Mouse (Mus musculus) hindbrain, embryonic 16.5 days (tissue): ENCODE data around the gene Kcnk7. TPM values are rescaled to one million over a fixed set of nuclear protein-coding genes. Genes with fewer than 3 reads are reported as not detected.

Experiments used
- ATAC-seq: fragments of 200-750 bp; cut with Nextera tagmentation; 2 replicates; pipeline ENCODE4 v1.8.0; 2017; ENCODE audit warnings: moderate TSS enrichment, moderate library complexity
- H3K27ac ChIP-seq: fragments of 300-500 bp; sonication (generic); 2 replicates; pipeline ENCODE4 v1.5.1; 2014; ENCODE audit warnings: low read depth, mild to moderate bottlenecking, control low read depth, low read length, moderate library complexity
- H3K27me3 ChIP-seq: fragments of 300-500 bp; sonication (generic); replicated peaks from 2 replicates; pipeline ENCODE4 v1.6.1; 2014; ENCODE audit warnings: low read length; ENCODE audit not compliant: control insufficient read depth, insufficient read depth
- H3K36me3 ChIP-seq: fragments of 300-500 bp; sonication (generic); 2 replicates; pipeline ENCODE4 v1.6.1; 2014; ENCODE audit warnings: mild to moderate bottlenecking, low read length, moderate library complexity, mixed read lengths; ENCODE audit not compliant: control insufficient read depth, insufficient read depth
- H3K4me1 ChIP-seq: fragments of 300-500 bp; sonication (generic); 2 replicates; pipeline ENCODE4 v1.6.1; 2014; ENCODE audit warnings: low read depth, low read length; ENCODE audit not compliant: control insufficient read depth, insufficient read depth
- H3K4me2 ChIP-seq: fragments of 300-500 bp; sonication (generic); 2 replicates; pipeline ENCODE4 v1.6.1; 2014; ENCODE audit warnings: mild to moderate bottlenecking, low read length, control low read depth, moderate library complexity
- H3K4me3 ChIP-seq: fragments of 300-500 bp; sonication (generic); 2 replicates; pipeline ENCODE4 v1.5.1; 2014; ENCODE audit warnings: mild to moderate bottlenecking, low read length, control low read depth, moderate library complexity
- H3K9ac ChIP-seq: fragments of 300-500 bp; sonication (generic); 2 replicates; pipeline ENCODE4 v1.6.1; 2014; ENCODE audit warnings: low read depth, mild to moderate bottlenecking, control low read depth, low read length, moderate library complexity
- H3K9me3 ChIP-seq: fragments of 300-500 bp; sonication (generic); 2 replicates; pipeline ENCODE4 v1.6.1; 2014; ENCODE audit warnings: mild to moderate bottlenecking, low read length, moderate library complexity; ENCODE audit not compliant: control insufficient read depth
- whole genome bisulfite sequencing: fragments of 180-500 bp; shearing (Covaris S2); extraction: QIAGEN DNeasy Blood & Tissue Kit; methylation state at CpG from one replicate; pipeline ENCODE4 v1.1.7; 2014; 5-methylcytosine and 5-hydroxymethylcytosine counted together
- microRNA-seq: library from miRNA; unstranded; fragments of <30 nt; microRNA quantifications from one replicate; pipeline ENCODE4, GENCODE M21; 2017
- polyA plus RNA-seq: library from polyadenylated mRNA; unstranded; fragments of >200 nt; fragmentation: Nextera tagmentation; extraction: Ambion mirVana; gene quantifications from 2 replicates; pipeline ENCODE4 v1.2.1, GENCODE M21; 2015

The Kcnk7 gene
- polyA plus RNA-seq, 1 experiment from 2014 or later: not detected

GRCm38 (mm10) chr19:5751742-5752141 is 47.6 kb downstream of the Kcnk7 start:
- Histone ChIP-seq H3K9me3 (no peaks in the 10 kb centered on the region), H3K36me3 (no peaks in the 10 kb centered on the region), H3K4me1 (peaks cover 8% of the 10 kb centered on the region; the same call in 1 of the 2 replicates), H3K27me3 (peaks cover 47% of the 10 kb centered on the region), H3K4me3 (no peak overlapping the region), H3K4me2 (no peak overlapping the region), H3K9ac (no peak overlapping the region), H3K27ac (no peak overlapping the region)
- no peak for ATAC-seq
- WGBS: 7% methylated on average over 20 of the region's 20 CpGs

DNA sequence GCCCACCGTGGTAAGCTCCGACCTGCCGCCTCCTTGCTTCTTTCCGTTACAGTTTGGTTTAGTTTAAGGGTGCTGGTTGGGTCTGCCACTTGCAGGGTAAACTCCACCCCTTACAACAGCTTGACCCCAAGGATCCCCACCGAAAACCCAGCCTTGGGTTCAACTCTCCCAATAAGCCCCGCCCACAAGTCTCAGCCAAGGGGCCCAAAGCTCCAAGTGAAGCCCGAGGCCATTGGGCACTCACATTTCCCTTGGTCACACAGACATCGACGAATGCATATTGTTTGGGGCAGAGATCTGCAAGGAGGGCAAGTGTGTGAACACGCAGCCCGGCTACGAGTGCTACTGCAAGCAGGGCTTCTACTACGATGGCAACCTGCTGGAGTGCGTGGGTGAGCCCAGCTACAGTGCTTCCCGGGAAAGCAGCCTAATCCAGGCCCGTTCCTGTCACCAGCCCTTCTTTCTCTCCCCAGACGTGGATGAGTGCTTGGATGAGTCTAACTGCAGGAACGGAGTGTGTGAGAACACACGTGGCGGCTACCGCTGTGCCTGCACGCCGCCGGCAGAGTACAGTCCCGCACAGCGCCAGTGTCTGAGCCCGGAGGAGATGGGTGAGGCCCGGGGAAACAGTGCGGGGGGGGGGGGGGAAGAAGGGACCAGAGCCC is 52.3 kb downstream of the Kcnk7 start:
- H3K4me3 ChIP-seq: peak overlapping the region; percentile 5

More for the DNA sequence above, 52.3 kb downstream of the Kcnk7 start:
- WGBS: 15% methylated on average over 26 of the region's 29 CpGs
- Histone ChIP-seq H3K4me1 (peaks cover 15% of the 10 kb centered on the region), H3K36me3 (peaks cover 40% of the 10 kb centered on the region), H3K4me2 (peak overlapping the region; percentile 33), H3K27ac (no peak overlapping the region), H3K27me3 (peaks cover 45% of the 10 kb centered on the region), H3K9ac (peak overlapping the region; percentile 35; the same call in 1 of the 2 replicates), H3K9me3 (no peaks in the 10 kb centered on the region)
- peak; percentile 31; the same call in 1 of the 2 replicates for ATAC-seq

Small RNA genes lying within 50 kb of the gene (microRNA-seq; reads per million reads assigned to microRNA genes)
- gene Mir6987: not detected

Other genes with a start within 250 kb of the Kcnk7 start
- 11.4 and 12.4 TPM in 2 replicates for gene Ccdc85b, start 246.5 kb upstream of the Kcnk7 start, polyA plus RNA-seq
- 147 and 153 TPM in 2 replicates for gene Fibp, start 243.8 kb upstream of the Kcnk7 start, polyA plus RNA-seq
- gene Ctsw, start 235.9 kb upstream of the Kcnk7 start, polyA plus RNA-seq: 4.5 TPM in 2 replicates
- gene Efemp2, start 230.4 kb upstream of the Kcnk7 start, polyA plus RNA-seq: 44.2 and 53.1 TPM in 2 replicates
- gene Mus81, start 216.0 kb upstream of the Kcnk7 start, polyA plus RNA-seq: 50.9 and 54.5 TPM in 2 replicates
- gene Cfl1, start 213.9 kb upstream of the Kcnk7 start, polyA plus RNA-seq: 3,487 and 3,609 TPM in 2 replicates
- 0.15 TPM in 1 of 2 replicates, not detected in the other for gene 1700020D05Rik, start 200.6 kb upstream of the Kcnk7 start, polyA plus RNA-seq
- gene Snx32, start 193.8 kb upstream of the Kcnk7 start, polyA plus RNA-seq: 92.7 and 101 TPM in 2 replicates
- 0.11 and 0.20 TPM in 2 replicates for gene Ovol1, start 143.7 kb upstream of the Kcnk7 start, polyA plus RNA-seq
- 3.4 and 3.5 TPM in 2 replicates for gene Ap5b1, start 136.3 kb upstream of the Kcnk7 start, polyA plus RNA-seq
- gene Rnaseh2c, start 102.5 kb upstream of the Kcnk7 start, polyA plus RNA-seq: 62.0 and 75.4 TPM in 2 replicates
- gene Kat5, start 94.1 kb upstream of the Kcnk7 start, polyA plus RNA-seq: 63.3 and 70.6 TPM in 2 replicates
- 35.7 and 38.7 TPM in 2 replicates for gene Rela, start 66.9 kb upstream of the Kcnk7 start, polyA plus RNA-seq
- gene Sipa1, start 40.7 kb upstream of the Kcnk7 start, polyA plus RNA-seq: 14.3 and 19.1 TPM in 2 replicates
- gene Map3k11, start 15.6 kb upstream of the Kcnk7 start, polyA plus RNA-seq: 9.2 and 13.2 TPM in 2 replicates
- gene Pcnx3, start 15.5 kb upstream of the Kcnk7 start, polyA plus RNA-seq: 22.6 and 24.8 TPM in 2 replicates
- gene Ehbp1l1, start 21.9 kb downstream of the Kcnk7 start, polyA plus RNA-seq: 21.6 and 29.7 TPM in 2 replicates
- 118 and 128 TPM in 2 replicates for gene Fam89b, start 25.3 kb downstream of the Kcnk7 start, polyA plus RNA-seq
- gene Ltbp3, start 36.5 kb downstream of the Kcnk7 start, polyA plus RNA-seq: 11.6 and 15.4 TPM in 2 replicates
- 83.2 and 93.9 TPM in 2 replicates for gene Scyl1, start 67.1 kb downstream of the Kcnk7 start, polyA plus RNA-seq
- 18.1 and 20.1 TPM in 2 replicates for gene Frmd8, start 170.9 kb downstream of the Kcnk7 start, polyA plus RNA-seq
- 2.2 and 2.6 TPM in 2 replicates for gene Slc25a45, start 173.4 kb downstream of the Kcnk7 start, polyA plus RNA-seq
- gene Tigd3, start 189.8 kb downstream of the Kcnk7 start, polyA plus RNA-seq: 10.0 and 10.2 TPM in 2 replicates
- gene Dpf2, start 208.6 kb downstream of the Kcnk7 start, polyA plus RNA-seq: 94.0 and 117 TPM in 2 replicates
- 22.2 and 23.4 TPM in 2 replicates for gene Cdc42ep2, start 220.4 kb downstream of the Kcnk7 start, polyA plus RNA-seq